Mouse (Mus musculus): Measurements from ENCODE around the gene Grm5. TPM values are rescaled to one million over a fixed set of nuclear protein-coding genes. Genes with fewer than 3 reads are reported as not detected.

Grm5 gene
- total RNA-seq, 1 experiment from 2014 or later: not detected

- DNase-seq: no peak
These were observed 577.6 kb downstream of the Grm5 start for GRCm38 (mm10) chr7:88161586-88161985.

Other genes with a start within 250 kb of the Grm5 start
- gene Tyr, start 90.7 kb upstream of the Grm5 start, total RNA-seq (2021): not detected in 2 replicates